Mouse (Mus musculus) kidney, adult 2 months (tissue): ENCODE results near the gene Ints5. TPM values are rescaled to one million over a fixed set of nuclear protein-coding genes. Genes with fewer than 3 reads are reported as not detected.

Experiments used
- DNase-seq: peaks from one replicate; pipeline ENCODE4 v3.0.0; 2021
- H3K27ac ChIP-seq: fragments of 200-500 bp; 2 replicates; pipeline ENCODE4 v1.5.1; 2012; ENCODE audit warnings: low read depth, low read length, control low read depth, inconsistent platforms; ENCODE audit not compliant: insufficient read depth
- H3K27me3 ChIP-seq: fragments of 200-500 bp; replicated peaks from 2 replicates; pipeline ENCODE4 v1.6.1; 2012; ENCODE audit warnings: mild to moderate bottlenecking, moderate library complexity, low read length, inconsistent platforms; ENCODE audit not compliant: control insufficient read depth, insufficient read depth
- H3K36me3 ChIP-seq: fragments of 200-500 bp; 2 replicates; pipeline ENCODE4 v1.6.1; 2012; ENCODE audit warnings: mild to moderate bottlenecking, moderate library complexity, low read length, inconsistent platforms; ENCODE audit not compliant: control insufficient read depth, insufficient read depth
- H3K4me1 ChIP-seq: fragments of 200-500 bp; 2 replicates; pipeline ENCODE4 v1.6.1; 2011; ENCODE audit warnings: low read length; ENCODE audit not compliant: control insufficient read depth, insufficient read depth
- H3K4me3 ChIP-seq: fragments of 200-500 bp; 2 replicates; pipeline ENCODE4 v1.5.1; 2011; ENCODE audit warnings: mild to moderate bottlenecking, low read depth, low read length, control low read depth; ENCODE audit not compliant: insufficient read depth
- CTCF ChIP-seq: fragments of 200-500 bp; conservative IDR thresholded peaks from 2 replicates; pipeline ENCODE4 v1.5.1; 2011; ENCODE audit warnings: low read depth, mild to moderate bottlenecking, control low read depth, low read length, moderate library complexity, mixed read lengths; ENCODE audit not compliant: insufficient read depth, insufficient read length
- POLR2A ChIP-seq: fragments of 200-500 bp; IDR thresholded peaks from one replicate; pipeline ENCODE4 v1.6.1; 2011; ENCODE audit warnings: low read depth, low read length, control low read depth
- WGBS: fragments of 180-500 bp; shearing (Covaris S2); methylation state at CpG from one replicate; pipeline ENCODE4 v1.1.7; 2018; 5-methylcytosine and 5-hydroxymethylcytosine counted together
- polyA plus RNA-seq: library from polyadenylated mRNA; depleted of rRNA; stranded (reverse); fragments of >200 nt; gene quantifications from 2 replicates; pipeline ENCODE4 v1.2.3, GENCODE M21; 2012

Ints5 gene
- polyA plus RNA-seq, 1 experiment: 16.7 TPM

DNA sequence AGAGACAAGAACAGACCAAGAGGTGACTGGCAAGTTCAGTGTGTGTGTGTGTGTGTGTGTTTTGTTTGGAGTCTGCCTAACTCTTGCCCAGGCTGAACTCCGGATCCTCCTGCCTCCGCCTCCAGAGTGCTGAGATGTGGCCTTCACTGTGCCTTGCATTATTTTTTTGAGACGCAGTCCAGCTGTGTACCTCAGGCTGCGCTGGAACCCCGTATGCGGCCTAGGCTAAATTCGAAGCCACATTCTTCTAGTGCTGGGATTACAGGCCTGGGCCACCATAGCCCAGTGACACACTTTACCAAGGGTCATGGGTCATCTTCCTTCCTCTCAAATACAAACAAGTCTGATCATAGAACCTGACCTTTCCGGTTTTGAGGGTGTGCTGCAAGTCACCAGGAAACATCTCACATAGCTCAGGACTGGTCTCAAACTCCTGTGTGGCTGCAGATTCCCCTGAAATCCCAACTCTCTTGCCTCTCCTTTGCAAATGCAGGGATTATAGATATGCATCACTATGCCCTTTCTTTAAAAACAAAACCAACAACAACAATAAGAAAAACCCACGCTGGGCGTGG lies 20.5 kb upstream of the Ints5 start:
- no peak for TF ChIP-seq CTCF
- no peak for TF ChIP-seq POLR2A
- peaks cover 4% of the 10 kb centered on the region; the same call in 1 of the 2 replicates for H3K4me1 ChIP-seq
- H3K36me3 ChIP-seq: peaks cover 2% of the 10 kb centered on the region; the same call in 1 of the 2 replicates
- peak; percentile 23 for DNase-seq
- peak overlapping the region; percentile 95 for H3K4me3 ChIP-seq
- 46% methylated on average over 10 of the region's 10 CpGs for WGBS
- H3K27me3 ChIP-seq: no peaks in the 10 kb centered on the region
- peak overlapping the region; percentile 85; the same call in 1 of the 2 replicates for H3K27ac ChIP-seq

DNA sequence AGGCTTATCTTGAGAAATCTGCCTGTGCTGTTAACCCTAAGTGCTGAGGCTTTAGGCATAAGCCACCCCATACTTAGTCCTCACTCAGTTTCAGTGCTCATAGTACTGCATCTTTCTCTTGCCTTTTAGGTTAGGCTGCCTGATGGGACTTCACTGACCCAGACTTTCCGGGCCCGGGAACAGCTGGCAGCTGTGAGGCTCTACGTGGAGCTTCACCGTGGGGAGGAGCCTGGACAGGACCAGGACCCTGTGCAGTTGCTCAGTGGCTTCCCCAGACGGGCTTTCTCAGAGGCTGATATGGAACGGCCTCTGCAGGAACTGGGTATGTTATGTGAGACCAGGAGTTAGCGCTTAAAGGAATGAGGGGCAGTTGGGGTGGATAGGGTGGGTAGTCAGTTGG lies 17.8 kb upstream of the Ints5 start:
- 92% methylated on average over 7 of the region's 7 CpGs for WGBS
- TF ChIP-seq CTCF: no peak
- TF ChIP-seq POLR2A: no peak

DNA sequence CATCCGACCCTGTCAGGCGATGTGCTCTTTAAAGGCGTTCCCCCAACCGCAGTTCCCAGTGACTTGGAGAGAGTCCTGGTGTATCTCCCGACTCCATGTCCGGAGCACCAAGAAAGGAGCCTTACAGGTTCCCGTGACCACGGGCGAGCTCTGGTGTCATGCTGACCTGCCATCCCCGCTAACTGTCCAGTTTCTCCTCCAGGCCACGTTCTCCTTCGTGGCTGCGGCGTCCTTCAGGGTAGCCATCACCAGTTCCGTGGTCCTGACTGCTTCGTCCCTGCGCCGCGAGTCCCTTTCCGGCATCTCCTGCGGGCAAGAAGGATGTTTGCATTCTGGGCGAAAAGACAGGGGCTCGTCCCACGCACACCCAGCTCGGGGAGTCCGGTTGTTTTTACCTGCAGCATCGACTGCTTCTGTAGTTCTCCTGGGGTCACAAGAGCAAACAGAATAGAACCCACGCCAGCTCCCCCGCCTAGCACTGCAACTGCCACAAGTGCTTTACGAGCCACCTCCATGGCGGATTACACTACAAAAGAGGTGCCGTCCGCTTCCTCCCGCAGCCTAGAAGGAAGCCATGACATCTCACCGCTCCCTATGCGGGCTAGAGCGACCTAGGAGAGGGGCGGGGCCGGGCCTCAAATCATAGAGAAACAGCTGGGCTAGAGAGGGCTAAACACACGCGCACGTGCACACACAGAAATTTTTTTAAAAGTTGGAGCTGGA lies 12.3 kb upstream of the Ints5 start, which contains the start of gene Uqcc3:
Gene Uqcc3, minus strand, starts transcription at position 613 of the 723 bp plus-strand sequence.
- peak; percentile 27 for TF ChIP-seq POLR2A
- no peak for TF ChIP-seq CTCF
- peak; percentile 95 for DNase-seq
- Histone ChIP-seq H3K27me3 (no peaks in the 10 kb centered on the region), H3K36me3 (no peaks in the 10 kb centered on the region; the same call in 1 of the 2 replicates), H3K4me3 (peak within 1 kb of the TSS; percentile 97), H3K4me1 (no peaks in the 10 kb centered on the region; the same call in 1 of the 2 replicates), H3K27ac (peak within 1 kb of the TSS; percentile 80)
- under 1% methylated on average over 42 of the region's 42 CpGs for WGBS

More for the DNA sequence above, 17.8 kb upstream of the Ints5 start:
- peaks cover 4% of the 10 kb centered on the region for H3K4me1 ChIP-seq
- H3K4me3 ChIP-seq: no peak overlapping the region
- no peaks in the 10 kb centered on the region for H3K27me3 ChIP-seq
- H3K36me3 ChIP-seq: peaks cover 2% of the 10 kb centered on the region; the same call in 1 of the 2 replicates
- H3K27ac ChIP-seq: no peak overlapping the region
- DNase-seq: no peak

DNA sequence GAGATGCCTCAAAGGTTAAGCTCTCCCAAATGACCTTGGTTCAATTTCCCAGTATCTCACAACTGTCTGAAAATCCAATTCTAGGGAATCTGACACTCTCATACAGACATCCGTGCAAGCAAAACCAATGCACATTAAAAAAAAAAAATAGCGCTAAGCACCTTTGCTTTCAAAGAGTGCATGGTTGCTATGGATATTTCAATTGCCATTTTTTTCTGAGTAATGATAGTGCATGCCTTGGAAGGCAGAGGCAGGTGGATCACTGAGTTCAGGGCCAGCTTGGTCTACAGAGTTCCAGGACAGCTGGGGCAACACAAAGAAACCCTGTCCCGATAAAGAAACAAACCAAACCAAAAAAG lies 11.8 kb upstream of the Ints5 start:
- Histone ChIP-seq H3K4me3 (peak overlapping the region; percentile 97), H3K27ac (no peak overlapping the region)
- 14% methylated on average over 3 of the region's 3 CpGs for WGBS

DNA sequence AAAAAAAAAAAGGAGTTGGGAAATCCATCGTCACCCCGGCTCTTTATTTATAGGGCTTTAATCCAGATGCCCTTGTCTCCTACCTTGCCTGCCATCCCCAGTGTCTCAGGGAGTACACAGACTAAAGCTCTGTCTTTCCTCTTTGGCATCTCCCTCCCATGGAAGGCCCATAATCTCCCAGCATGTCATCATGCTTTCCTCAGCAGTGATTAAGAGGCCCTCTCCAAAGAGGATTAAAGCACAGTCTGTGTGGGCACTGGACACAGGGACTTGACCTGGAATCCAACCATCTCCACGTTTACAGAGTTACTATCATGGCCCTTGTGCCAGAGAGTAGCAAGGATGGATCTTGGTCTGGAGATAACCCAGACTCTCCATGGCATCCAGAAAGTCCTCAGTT lies 9.2 kb upstream of the Ints5 start, which contains the start of the genes Lbhd1 and Gm49403:
Gene Lbhd1, plus strand, starts transcription at position 117 of the 400 bp plus-strand sequence.
Gene Gm49403, plus strand, starts transcription at position 315 of the 400 bp plus-strand sequence.
- H3K36me3 ChIP-seq: no peaks in the 10 kb centered on the region
- 80% methylated on average over 3 of the region's 3 CpGs for WGBS
- H3K4me3 ChIP-seq: no peak within 1 kb of the TSS
- TF ChIP-seq POLR2A: no peak
- TF ChIP-seq CTCF: no peak
- no peak within 1 kb of the TSS for H3K27ac ChIP-seq
- DNase-seq: no peak
- no peaks in the 10 kb centered on the region for H3K27me3 ChIP-seq
- peaks cover 4% of the 10 kb centered on the region for H3K4me1 ChIP-seq

More for the DNA sequence above, 11.8 kb upstream of the Ints5 start:
- Histone ChIP-seq H3K27me3 (no peaks in the 10 kb centered on the region), H3K4me1 (no peaks in the 10 kb centered on the region; the same call in 1 of the 2 replicates), H3K36me3 (no peaks in the 10 kb centered on the region)
- TF ChIP-seq POLR2A: no peak
- TF ChIP-seq CTCF: no peak
- DNase-seq: no peak

DNA sequence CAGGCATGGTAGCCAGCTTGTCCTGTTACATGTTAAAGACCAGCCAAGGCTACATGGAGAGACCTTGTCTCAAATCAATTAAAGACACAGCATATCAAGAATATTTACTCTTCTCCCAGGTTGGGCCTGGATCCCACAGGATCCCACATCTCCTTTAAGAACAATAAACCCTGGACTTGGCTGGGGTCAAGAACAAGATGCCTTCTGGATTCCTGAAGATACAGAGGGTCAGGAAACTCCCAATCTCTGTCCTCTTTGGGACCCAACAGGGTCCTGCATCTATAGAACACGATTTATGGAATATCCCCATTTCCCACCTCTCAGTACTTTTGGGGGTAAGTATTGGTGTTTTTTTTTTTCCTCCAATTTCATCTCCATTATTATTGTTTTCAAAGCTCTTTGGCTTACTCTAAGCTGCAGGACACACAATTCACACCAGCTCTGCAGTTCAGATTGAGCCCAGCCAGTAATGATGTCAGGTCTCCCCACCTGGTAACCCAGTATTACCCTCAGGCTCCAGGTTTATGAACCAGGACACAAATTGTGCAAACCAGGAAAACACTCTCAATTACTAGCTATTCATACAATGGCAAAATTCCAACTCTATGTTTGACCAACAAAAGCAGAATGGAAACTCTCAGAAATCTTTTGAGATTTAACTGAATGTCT lies 5.8 kb upstream of the Ints5 start:
- Histone ChIP-seq H3K4me1 (peaks cover 4% of the 10 kb centered on the region; the same call in 1 of the 2 replicates), H3K4me3 (no peak overlapping the region), H3K36me3 (peaks cover 3% of the 10 kb centered on the region; the same call in 1 of the 2 replicates), H3K27ac (no peak overlapping the region), H3K27me3 (no peaks in the 10 kb centered on the region)
- TF ChIP-seq POLR2A: no peak
- TF ChIP-seq CTCF: no peak
- 52% methylated on average over 1 of the region's 1 CpGs for WGBS
- DNase-seq: no peak
